Mouse (Mus musculus) embryonic fibroblast, embryonic 13.5 days (primary cell): ENCODE data around the gene Spon1.

Experiments
- CTCF ChIP-seq: IDR thresholded peaks from 2 replicates; pipeline ENCODE4 v1.5.1; 2011; ENCODE audit warnings: mild to moderate bottlenecking, control low read depth, low read length, moderate library complexity, borderline replicate concordance; ENCODE audit not compliant: insufficient read depth
- POLR2A ChIP-seq: IDR thresholded peaks from 2 replicates; pipeline ENCODE4 v1.6.1; 2011; ENCODE audit warnings: low read depth, mild to moderate bottlenecking, control low read depth, low read length, moderate library complexity

GRCm38 (mm10) chr7:113895266-113895665, 129.5 kb downstream of the Spon1 start:
- no peak for TF ChIP-seq CTCF
- no peak for TF ChIP-seq POLR2A
